ENCODE assay signal across 11 mouse cellular contexts in the genomic region with DNA sequence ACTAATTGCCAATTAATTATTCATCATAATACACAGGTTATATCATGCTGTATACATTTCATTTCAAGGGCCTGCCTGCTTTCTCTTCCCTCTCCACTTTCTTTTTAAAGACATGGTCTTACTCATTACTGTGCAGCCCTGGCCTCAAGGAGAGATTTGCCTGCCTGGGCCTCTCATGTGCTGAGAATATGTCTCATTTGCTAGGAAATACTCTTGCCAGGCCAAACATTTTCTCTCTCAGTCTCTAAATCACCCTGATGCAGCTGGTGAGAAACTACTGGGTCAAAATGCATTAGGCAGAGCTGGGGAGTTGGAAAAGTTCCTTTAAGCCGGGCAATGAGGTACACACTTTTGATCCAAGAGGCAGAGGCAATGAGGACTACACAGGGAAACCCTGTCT.
"Had no signal": no experiment of that assay in that cellular context is flagged by ENCODE, and none has a peak within 500 bp of the region (broad histone marks: within the 10 kb centered on the region; RNA-seq: fewer than 3 reads in every experiment).

No protein-coding gene starts in this region.

- H3K27me3 ChIP-seq: kidney, embryonic 15.5 days; neural tube, embryonic 15.5 days had no signal

- H3K9ac ChIP-seq: kidney, embryonic 15.5 days; liver, embryonic 14.5 days; neural tube, embryonic 15.5 days had no signal

- H3K36me3 ChIP-seq: kidney, embryonic 15.5 days; midbrain, embryonic 10.5 days; neural tube, embryonic 15.5 days had no signal

- ATAC-seq: intestine, embryonic 16.5 days had no signal

- DNase-seq: kidney, adult 2 months; kidney, postnatal 14 days; midbrain, embryonic 14.5 days had no signal

- H3K4me1 ChIP-seq: kidney, embryonic 15.5 days had no signal

- H3K27ac ChIP-seq: kidney, embryonic 15.5 days; left cerebral cortex, adult 2 months; liver, embryonic 14.5 days; midbrain, embryonic 10.5 days; neural tube, embryonic 15.5 days; stomach, postnatal 0 days had no signal

- H3K4me3 ChIP-seq: kidney, embryonic 15.5 days; left cerebral cortex, adult 2 months; midbrain, embryonic 10.5 days; myocyte; neural tube, embryonic 15.5 days had no signal

- H3K9me3 ChIP-seq: kidney, embryonic 15.5 days; midbrain, embryonic 10.5 days; neural tube, embryonic 15.5 days had no signal

- H3K4me2 ChIP-seq: kidney, embryonic 15.5 days; neural tube, embryonic 15.5 days had no signal
